ENCODE assay signal across 8 mouse cellular contexts in genomic region chr6:39810612-39811116, GRCm38 (mm10). TPM values are rescaled to one million over a fixed set of nuclear protein-coding genes. Genes with fewer than 3 reads are reported as not detected.
DNase-seq lines count a peak whose midpoint lies in the region; ATAC-seq lines count a peak whose summit lies in the region.

Gene Mrps33 (minus strand): TSS chr6:39810988.

- peak; percentile 99 for ATAC-seq in hindbrain, embryonic 12.5 days (ENCODE audit: low FRiP score)

- WGBS in hindbrain, embryonic 12.5 days = under 1% methylated on average over 40 of the region's 40 CpGs

- H3K9me3 ChIP-seq in hindbrain, embryonic 12.5 days (replicated peaks) = no peaks in the 10 kb centered on the region

- H3K4me2 ChIP-seq in hindbrain, embryonic 12.5 days (replicated peaks) = peak within 1 kb of the TSS; percentile 69

- H3K4me1 ChIP-seq in hindbrain, embryonic 12.5 days = peaks cover 5% of the 10 kb centered on the region; the same call in 1 of the 2 replicates

- peak within 1 kb of the TSS; percentile 71 for H3K9ac ChIP-seq in hindbrain, embryonic 12.5 days

- 0 out of 2 replicates have a peak within 1 kb of the TSS, but pooled peaks have one; percentile 35 for H3K27ac ChIP-seq in hindbrain, embryonic 12.5 days

- no peaks in the 10 kb centered on the region for H3K36me3 ChIP-seq in hindbrain, embryonic 12.5 days

- no peaks in the 10 kb centered on the region for H3K27me3 ChIP-seq in hindbrain, embryonic 12.5 days

- peak; percentile 96 for DNase-seq in Muller cell, postnatal 12 days (ENCODE audit: inconsistent ontology term)
- DNase-seq in cerebellum, adult 9-11 months = peak; percentile 99
- DNase-seq in frontal cortex, postnatal 10 days (ENCODE audit: low spot score in 2 of 2) = peak; percentile 90 to 95
- peak; percentile 94 to 97 for DNase-seq in layer of hippocampus, postnatal 14 days (ENCODE audit: low spot score in 2 of 2)
- DNase-seq in lung, postnatal 14 days = peak; percentile 98
- peak; percentile 95 for DNase-seq in retina, adult 2 months (ENCODE audit: low read depth, low spot score)
- DNase-seq in thymus, postnatal 36 days = peak; percentile 97 to 98

- H3K4me3 ChIP-seq in hindbrain, embryonic 12.5 days = peak within 1 kb of the TSS; percentile 66

RNA-seq across cellular contexts. Expression of gene Mrps33, which starts in this region (rescaled TPM):
- 205 and 206 TPM in 2 replicates for polyA plus RNA-seq in hindbrain, embryonic 12.5 days (2016; fragmentation: Nextera tagmentation; extraction: Ambion mirVana)
- 100 to 1,000 TPM; 108 to 110 TPM for total RNA-seq in layer of hippocampus, postnatal 14 days (2021)

Comparison
In these comparisons a context has a peak if more than half of its experiments do, and no peak if none do; other contexts are left out.
1. Peak in every context shown above with its lines: DNase-seq, ATAC-seq, H3K4me3 ChIP-seq and H3K27ac ChIP-seq.